Mouse (Mus musculus): ENCODE measurements around the gene Ms4a3.

Gene Ms4a3

DNA sequence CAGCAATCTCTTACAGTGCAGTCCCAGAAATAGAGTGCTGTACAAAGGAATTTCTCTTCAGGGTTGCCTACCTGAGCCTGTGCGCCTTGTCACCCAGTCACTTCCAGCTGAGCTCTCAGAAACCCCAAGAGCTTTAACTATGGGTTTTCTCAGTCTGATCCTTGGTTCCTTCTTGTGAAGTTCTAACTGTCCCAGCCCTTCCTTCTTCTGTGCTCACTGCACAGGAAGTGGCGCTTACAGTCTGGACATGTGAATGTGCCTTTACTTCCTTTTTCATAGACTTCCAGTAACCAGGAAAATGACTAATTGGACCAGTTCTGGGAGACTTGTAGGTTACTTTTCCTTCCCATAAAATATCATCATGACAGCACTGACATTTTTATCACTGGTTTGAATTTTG, 36.0 kb downstream of the Ms4a3 start, which contains the start of gene Ms4a6d:
TSS of gene Ms4a6d (minus strand) at position 247 of the 400 bp plus-strand sequence.
- POLR2A ChIA-PET = no interaction called here
- CTCF ChIA-PET = interaction anchor here in 2 of 4 experiments (0.6 to 1.5 kb wide), 2 partner anchors 165 to 406 kb away, joined by 4 to 6 read pairs; no protein-coding TSS in a partner anchor

DNA sequence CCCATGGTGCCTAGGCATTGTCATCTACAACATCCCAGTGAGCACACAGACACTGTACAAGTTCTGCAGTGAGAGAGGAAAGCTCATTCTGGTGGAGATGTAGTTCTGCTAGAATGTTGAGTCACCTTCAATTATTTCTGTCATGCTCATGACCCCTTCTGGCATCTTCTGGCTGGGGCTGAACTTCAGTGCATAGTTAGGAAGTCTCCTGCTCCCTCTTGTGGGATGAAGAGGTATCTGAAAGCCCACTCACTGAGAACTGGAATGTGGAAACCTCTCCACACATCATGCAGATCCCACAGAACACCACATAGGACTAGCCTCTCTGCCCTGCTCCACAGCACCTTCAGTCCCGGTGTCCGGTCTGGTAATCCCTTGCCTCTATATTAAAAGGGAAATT, 38.6 kb downstream of the Ms4a3 start:
- ChIA-PET POLR2A (no interaction called here), CTCF (interaction anchor here in 3 of 4 experiments (0.6 to 1.3 kb wide), 5 partner anchors 10 to 557 kb away, joined by 3 to 9 read pairs (median 5); no protein-coding TSS in a partner anchor)

DNA sequence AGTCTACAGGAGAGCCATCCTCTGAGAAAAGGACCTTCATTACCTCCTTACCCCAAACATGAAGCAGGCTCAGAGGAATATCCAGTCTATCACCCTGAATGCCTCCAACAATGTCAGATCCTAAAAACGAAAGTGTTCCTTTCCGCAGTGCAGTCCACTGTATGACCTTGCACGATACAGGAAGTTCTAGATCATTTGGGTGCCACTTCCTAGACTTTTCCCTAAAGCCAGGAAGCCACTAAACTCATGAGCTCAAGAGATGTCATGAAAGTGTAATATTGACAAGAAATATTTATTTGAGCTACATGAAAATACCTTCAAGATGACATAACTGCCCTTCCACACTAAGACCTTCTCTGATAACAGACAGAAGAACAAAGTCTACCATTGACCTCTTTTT, 39.3 kb downstream of the Ms4a3 start:
- CTCF ChIA-PET = interaction anchor here (0.6 to 1.3 kb wide), 5 partner anchors 9 to 721 kb away, joined by 3 to 9 read pairs (median 6); no protein-coding TSS in a partner anchor
- POLR2A ChIA-PET = interaction anchor here in 1 of 4 experiments (0.6 kb wide), 1 partner anchor 64 kb away, joined by 6 read pairs; no protein-coding TSS in a partner anchor

DNA sequence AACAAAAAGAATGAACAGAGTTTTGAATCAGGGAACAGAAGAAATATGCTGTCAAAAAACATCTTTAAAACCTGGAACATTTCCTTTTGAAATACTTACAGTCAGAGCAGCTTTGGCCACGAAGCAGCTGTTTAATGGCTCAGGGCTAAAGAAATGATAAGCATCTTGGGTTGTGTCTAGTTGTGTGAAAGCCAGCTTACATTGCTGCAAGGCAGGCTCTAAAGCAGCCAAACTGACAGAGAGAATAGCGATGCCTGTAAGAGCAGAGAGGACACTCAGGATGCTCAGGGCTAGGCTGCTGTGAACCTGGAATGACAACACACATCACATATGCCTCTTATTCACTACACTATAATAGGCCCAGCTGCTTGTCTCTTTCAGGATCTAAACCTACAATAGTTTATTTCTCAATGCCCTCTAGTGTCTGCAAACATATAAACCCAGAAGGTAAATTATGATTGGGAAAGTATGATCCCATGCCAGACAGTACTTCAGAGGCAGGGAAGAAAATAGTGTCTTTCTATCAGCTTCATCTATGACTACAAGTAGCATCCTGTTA, 50.7 kb downstream of the Ms4a3 start:
- POLR2A ChIA-PET = no interaction called here

DNA sequence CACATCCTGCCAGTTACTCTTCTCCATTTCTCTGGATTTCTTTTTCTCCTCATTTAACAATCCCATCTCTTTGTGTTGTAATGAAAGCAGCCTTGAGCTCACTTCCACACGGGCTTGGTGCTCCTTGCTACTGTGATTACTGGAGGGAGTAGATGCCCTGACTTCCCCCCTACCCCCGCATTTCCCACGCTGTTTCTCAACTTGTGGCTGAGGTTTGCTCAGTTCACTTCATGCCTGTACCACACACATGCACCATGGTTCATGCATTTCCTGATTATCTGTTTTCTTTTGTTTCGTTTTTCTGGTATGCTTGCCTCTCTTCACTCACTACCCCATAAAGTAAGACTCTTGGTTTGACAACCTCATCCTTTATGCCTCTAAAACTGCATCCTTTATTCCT, 51.4 kb downstream of the Ms4a3 start:
- ChIA-PET POLR2A (no interaction called here), CTCF (no interaction called here)

More for the DNA sequence above, 50.7 kb downstream of the Ms4a3 start:
- CTCF ChIA-PET = no interaction called here

Data from embryonic stem cell, embryonic (primary cell).